ENCODE assay signal across 31 mouse cellular contexts in the genomic region with DNA sequence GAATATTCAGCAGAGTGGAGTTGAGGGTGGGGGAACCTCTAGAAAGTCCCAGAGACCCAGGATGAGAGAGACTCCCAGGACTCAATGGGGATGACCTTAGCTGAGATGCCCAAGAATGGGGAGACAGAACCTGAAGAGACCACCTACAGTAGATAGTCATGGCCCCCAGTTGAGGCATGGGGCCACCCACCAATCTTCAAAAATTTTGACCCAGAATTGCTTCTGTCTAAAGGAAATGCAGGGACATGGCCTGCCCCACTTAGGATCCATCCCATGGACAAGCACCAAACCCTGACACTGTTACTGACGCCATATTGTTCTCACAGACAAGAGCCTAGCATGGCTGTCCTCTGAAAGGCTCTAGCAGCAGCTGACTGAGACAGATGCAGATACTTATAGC.
"Had no signal": no experiment of that assay in that cellular context is flagged by ENCODE, and none has a peak within 500 bp of the region (broad histone marks: within the 10 kb centered on the region; RNA-seq: fewer than 3 reads in every experiment).

No protein-coding gene starts in this region.

- H3K9me3 ChIP-seq: limb, embryonic 10.5 days; limb, embryonic 13.5 days; limb, embryonic 15.5 days; liver, embryonic 12.5 days; liver, embryonic 13.5 days; liver, embryonic 15.5 days; lung, embryonic 15.5 days; midbrain, embryonic 12.5 days; midbrain, embryonic 13.5 days; midbrain, embryonic 15.5 days had no signal

- H3K4me3 ChIP-seq: left cerebral cortex, adult 2 months; limb, embryonic 10.5 days; limb, embryonic 12.5 days; limb, embryonic 13.5 days; limb, embryonic 15.5 days; liver, embryonic 12.5 days; liver, embryonic 13.5 days; liver, embryonic 15.5 days; lung, embryonic 15.5 days; megakaryocyte, embryonic 14.5 days; midbrain, embryonic 12.5 days; midbrain, embryonic 13.5 days; midbrain, embryonic 15.5 days; myocyte; neural tube, embryonic 12.5 days had no signal

- H3K27me3 ChIP-seq: limb, embryonic 12.5 days; limb, embryonic 13.5 days; limb, embryonic 15.5 days; liver, embryonic 12.5 days; liver, embryonic 13.5 days; liver, embryonic 15.5 days; lung, embryonic 15.5 days; megakaryocyte, embryonic 14.5 days; midbrain, embryonic 12.5 days; midbrain, embryonic 13.5 days; midbrain, embryonic 15.5 days; neural tube, embryonic 12.5 days had no signal

- H3K4me1 ChIP-seq: limb, embryonic 10.5 days; limb, embryonic 12.5 days; limb, embryonic 13.5 days; limb, embryonic 15.5 days; liver, embryonic 12.5 days; liver, embryonic 13.5 days; liver, embryonic 15.5 days; lung, embryonic 15.5 days; midbrain, embryonic 12.5 days; midbrain, embryonic 15.5 days; neural tube, embryonic 12.5 days had no signal

- H3K9ac ChIP-seq: limb, embryonic 12.5 days; limb, embryonic 13.5 days; limb, embryonic 15.5 days; liver, embryonic 12.5 days; liver, embryonic 13.5 days; liver, embryonic 14.5 days; liver, embryonic 15.5 days; liver, postnatal 0 days; lung, embryonic 14.5 days; lung, embryonic 15.5 days; midbrain, embryonic 12.5 days; midbrain, embryonic 13.5 days; midbrain, embryonic 15.5 days; neural tube, embryonic 12.5 days had no signal

- DNase-seq: left cerebral cortex, postnatal 4 days; liver; liver, embryonic 13.5 days; liver, postnatal 0 days; lung, adult 18-20 months; lung, adult 2 months; lung, embryonic 14.5 days; lung, postnatal 10 days; lung, postnatal 14 days; lung, postnatal 36 days; lung, postnatal 4 days; midbrain, embryonic 14.5 days had no signal

- H3K36me3 ChIP-seq: limb, embryonic 10.5 days; limb, embryonic 12.5 days; limb, embryonic 13.5 days; limb, embryonic 15.5 days; liver, embryonic 12.5 days; liver, embryonic 13.5 days; liver, embryonic 15.5 days; lung, embryonic 15.5 days; midbrain, embryonic 12.5 days; midbrain, embryonic 13.5 days; midbrain, embryonic 15.5 days; neural tube, embryonic 12.5 days had no signal

- H3K27ac ChIP-seq: left cerebral cortex, adult 2 months; limb, embryonic 10.5 days; limb, embryonic 12.5 days; limb, embryonic 13.5 days; limb, embryonic 15.5 days; liver, embryonic 12.5 days; liver, embryonic 13.5 days; liver, embryonic 14.5 days; liver, embryonic 15.5 days; lung, embryonic 15.5 days; macrophage; midbrain, embryonic 12.5 days; midbrain, embryonic 13.5 days; midbrain, embryonic 15.5 days; neural tube, embryonic 12.5 days had no signal

- H3K4me2 ChIP-seq: limb, embryonic 12.5 days; limb, embryonic 13.5 days; limb, embryonic 15.5 days; liver, embryonic 11.5 days; liver, embryonic 12.5 days; liver, embryonic 13.5 days; liver, embryonic 15.5 days; lung, embryonic 14.5 days; lung, embryonic 15.5 days; midbrain, embryonic 12.5 days; midbrain, embryonic 13.5 days; midbrain, embryonic 15.5 days; neural tube, embryonic 12.5 days had no signal

- ATAC-seq: liver, embryonic 12.5 days; liver, postnatal 0 days; lung, postnatal 0 days; midbrain, embryonic 13.5 days; midbrain, embryonic 15.5 days; midbrain, embryonic 16.5 days had no signal
